Mouse (Mus musculus): ENCODE measurements around the gene Angptl7. TPM values are rescaled to one million over a fixed set of nuclear protein-coding genes. Genes with fewer than 3 reads are reported as not detected.
A peak's percentile ranks its signal among the peaks of the same experiment; 100 is the strongest.

The Angptl7 gene
- polyA plus RNA-seq, 2 experiments = 0.23 to 0.33 TPM

DNA sequence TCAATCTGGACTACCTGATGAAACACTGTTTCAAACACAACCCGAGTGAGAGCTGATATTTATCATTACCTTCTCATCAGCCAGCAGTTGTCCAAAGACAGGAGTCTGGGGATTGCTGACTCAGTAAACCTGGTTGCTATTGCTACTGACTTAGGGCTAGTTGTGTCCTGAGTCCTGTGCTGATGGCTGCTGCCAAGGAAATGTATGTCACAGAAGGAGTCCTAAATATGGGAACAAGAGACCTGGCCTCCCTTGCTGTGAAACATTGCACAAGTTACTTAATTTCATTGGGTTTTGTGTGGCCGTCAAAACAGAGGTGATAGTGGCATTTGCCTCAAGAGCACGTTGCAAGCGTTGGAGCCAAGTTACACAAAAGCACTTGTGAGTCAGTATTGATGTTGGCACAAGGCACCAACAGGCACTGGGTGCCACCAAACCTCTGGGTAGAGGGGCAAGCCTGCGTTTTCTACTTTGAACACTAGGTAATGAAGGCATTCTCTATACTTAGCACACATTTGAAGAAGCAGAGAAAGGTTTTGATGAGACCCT, 44.7 kb downstream of the Angptl7 start:
- no peak overlapping the region for H3K4me3 ChIP-seq (ENCODE audit: insufficient read depth in 1 of 2, low read depth in 2 of 2, low read length in 2 of 2)
- no peaks in the 10 kb centered on the region for H3K27me3 ChIP-seq (ENCODE audit: control insufficient read depth, insufficient read depth, low read length)
- 79% methylated on average over 5 of the region's 5 CpGs for WGBS (ENCODE audit: insufficient replicate concordance)
- no peak overlapping the region for H3K9ac ChIP-seq (replicated peaks)
- DNase-seq (ENCODE audit: low read depth in 3 of 3, low spot score in 3 of 3) = no peak
- no peaks in the 10 kb centered on the region for H3K9me3 ChIP-seq (ENCODE audit: control insufficient read depth, low read length)
- no peak for ATAC-seq (ENCODE audit: insufficient read depth)
- no peak overlapping the region for H3K27ac ChIP-seq
- peaks cover 40% of the 10 kb centered on the region for H3K36me3 ChIP-seq (replicated peaks; ENCODE audit: control insufficient read depth, insufficient read depth, low read depth)
- no peak overlapping the region for H3K4me2 ChIP-seq (ENCODE audit: low read depth)
- TF ChIP-seq EP300 (IDR thresholded peaks at IDR 0.05; ENCODE audit: low read depth) (no peak), CTCF (IDR thresholded peaks at IDR 0.05; ENCODE audit: low read depth) (no peak)
- no peaks in the 10 kb centered on the region for H3K4me1 ChIP-seq (replicated peaks; ENCODE audit: control insufficient read depth in 2 of 2, insufficient read depth in 2 of 2, low read length in 1 of 2)

DNA sequence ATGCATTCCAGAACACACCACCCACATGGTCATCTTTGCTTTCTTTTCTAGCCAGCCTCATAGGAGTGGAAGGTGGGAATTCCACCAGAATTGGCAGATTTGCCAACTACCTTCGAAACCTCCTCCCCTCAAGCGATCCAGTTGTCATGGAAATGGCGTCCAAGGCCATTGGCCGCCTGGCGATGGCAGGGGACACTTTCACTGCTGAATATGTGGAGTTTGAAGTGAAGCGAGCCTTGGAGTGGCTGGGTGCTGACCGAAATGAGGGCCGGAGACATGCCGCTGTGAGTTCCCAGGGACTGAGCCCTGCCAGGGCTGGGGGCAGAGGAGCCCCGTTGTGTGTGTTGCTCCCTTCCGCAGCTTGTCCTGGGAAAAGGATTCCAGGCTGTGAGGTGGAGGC, 46.6 kb downstream of the Angptl7 start:
- Histone ChIP-seq H3K4me2 (ENCODE audit: low read depth) (no peak overlapping the region), H3K9me3 (ENCODE audit: control insufficient read depth, low read length) (no peaks in the 10 kb centered on the region), H3K9ac (replicated peaks) (no peak overlapping the region), H3K27me3 (ENCODE audit: control insufficient read depth, insufficient read depth, low read length) (no peaks in the 10 kb centered on the region), H3K27ac (no peak overlapping the region), H3K36me3 (replicated peaks; ENCODE audit: control insufficient read depth, insufficient read depth, low read depth) (peaks cover 34% of the 10 kb centered on the region), H3K4me3 (ENCODE audit: insufficient read depth in 1 of 2, low read depth in 2 of 2, low read length in 2 of 2) (no peak overlapping the region), H3K4me1 (replicated peaks; ENCODE audit: control insufficient read depth in 2 of 2, insufficient read depth in 2 of 2, low read length in 1 of 2) (peaks cover 5 to 7% of the 10 kb centered on the region in 2 experiments)
- TF ChIP-seq CTCF (IDR thresholded peaks at IDR 0.05; ENCODE audit: low read depth) = no peak
- no peak for TF ChIP-seq EP300 (IDR thresholded peaks at IDR 0.05; ENCODE audit: low read depth)
- ATAC-seq (ENCODE audit: insufficient read depth) (no peak), DNase-seq (ENCODE audit: low read depth in 3 of 3, low spot score in 3 of 3) (no peak)
- 82% methylated on average over 11 of the region's 11 CpGs for WGBS (ENCODE audit: insufficient replicate concordance)

DNA sequence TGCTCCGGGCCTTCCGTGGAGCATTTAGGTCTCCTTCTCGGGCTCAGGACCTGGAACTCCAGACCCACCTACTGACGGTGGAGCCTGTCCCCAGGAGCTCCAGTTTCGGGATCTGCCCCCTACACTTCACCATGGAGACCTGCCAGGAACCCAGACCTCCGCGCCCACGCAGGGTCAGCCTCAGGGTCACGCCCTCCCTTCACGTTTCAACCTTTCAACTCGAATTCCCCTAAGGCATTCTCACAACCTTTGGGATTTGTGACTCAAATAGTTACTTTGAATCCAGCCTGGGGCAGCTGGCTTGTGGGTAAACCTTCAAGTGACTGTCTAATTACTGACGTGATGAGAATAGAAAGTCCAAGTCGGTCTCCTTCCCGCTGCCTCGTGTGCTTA, 51.4 kb downstream of the Angptl7 start:
- peak in 2 of 3 experiments; percentile 16 to 23 for DNase-seq (ENCODE audit: low read depth in 3 of 3, low spot score in 3 of 3)
- H3K4me3 ChIP-seq (ENCODE audit: insufficient read depth in 1 of 2, low read depth in 2 of 2, low read length in 2 of 2) = peak overlapping the region; percentile 87 to 90
- TF ChIP-seq EP300 (IDR thresholded peaks at IDR 0.05; ENCODE audit: low read depth) = no peak
- TF ChIP-seq CTCF (IDR thresholded peaks at IDR 0.05; ENCODE audit: low read depth) = no peak

DNA sequence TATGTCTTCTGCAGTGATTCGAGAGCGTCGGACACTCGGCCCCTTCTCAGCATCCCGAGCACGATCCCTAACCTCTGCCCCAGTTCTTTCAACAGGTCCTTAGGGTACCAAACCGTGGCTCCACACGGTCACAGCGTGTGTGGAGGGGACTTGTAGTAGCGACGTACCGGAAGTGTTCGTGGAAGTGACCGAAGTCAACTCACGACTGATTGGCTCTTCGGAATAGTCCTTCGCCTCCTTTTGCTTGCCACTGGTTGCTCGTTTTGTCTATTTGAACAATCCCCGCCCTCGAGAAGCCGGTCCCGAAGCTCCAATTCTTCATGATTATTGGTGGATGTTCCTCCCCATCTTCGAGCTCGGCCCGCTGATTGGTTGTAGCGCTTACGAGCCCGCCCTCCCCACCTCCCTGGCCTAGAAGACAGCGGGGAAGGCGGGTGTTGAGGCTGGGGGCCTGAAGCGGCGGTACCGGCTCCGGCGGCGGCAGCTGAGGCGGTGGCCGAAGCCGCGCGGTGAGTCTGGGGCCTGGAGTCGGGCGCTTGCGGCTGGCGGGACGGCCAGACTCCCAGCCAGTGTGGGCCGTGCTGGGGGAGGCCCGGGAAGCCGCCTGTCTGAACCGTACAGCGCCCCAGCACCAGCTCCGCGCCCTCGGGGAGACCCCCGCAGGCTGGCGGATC, 51.9 kb downstream of the Angptl7 start, which contains the start of gene Mtor:
Gene Mtor (plus strand): TSS at position 433 of the 674 bp plus-strand sequence.
- H3K36me3 ChIP-seq (replicated peaks; ENCODE audit: control insufficient read depth, insufficient read depth, low read depth) = peaks cover 7% of the 10 kb centered on the region
- peak within 1 kb of the TSS; percentile 87 to 90 for H3K4me3 ChIP-seq (ENCODE audit: insufficient read depth in 1 of 2, low read depth in 2 of 2, low read length in 2 of 2)
- under 1% methylated on average over 56 of the region's 56 CpGs for WGBS (ENCODE audit: insufficient replicate concordance)
- no peaks in the 10 kb centered on the region for H3K9me3 ChIP-seq (ENCODE audit: control insufficient read depth, low read length)
- ATAC-seq (ENCODE audit: insufficient read depth) (peak; percentile 92), DNase-seq (ENCODE audit: low read depth in 3 of 3, low spot score in 3 of 3) (peak; percentile 97 to 98 (median 98))
- H3K27ac ChIP-seq = no peak within 1 kb of the TSS
- TF ChIP-seq EP300 (IDR thresholded peaks at IDR 0.05; ENCODE audit: low read depth) = no peak
- TF ChIP-seq CTCF (IDR thresholded peaks at IDR 0.05; ENCODE audit: low read depth) = no peak
- H3K27me3 ChIP-seq (ENCODE audit: control insufficient read depth, insufficient read depth, low read length) = no peaks in the 10 kb centered on the region
- peak within 1 kb of the TSS; percentile 89 for H3K9ac ChIP-seq (replicated peaks)
- H3K4me2 ChIP-seq (ENCODE audit: low read depth) = peak within 1 kb of the TSS; percentile 74
- H3K4me1 ChIP-seq (replicated peaks; ENCODE audit: control insufficient read depth in 2 of 2, insufficient read depth in 2 of 2, low read length in 1 of 2) = peaks cover 17 to 25% of the 10 kb centered on the region in 2 experiments

More for the DNA sequence above, 51.4 kb downstream of the Angptl7 start:
- H3K9me3 ChIP-seq (ENCODE audit: control insufficient read depth, low read length) = no peaks in the 10 kb centered on the region
- peak; percentile 27 for ATAC-seq (ENCODE audit: insufficient read depth)
- H3K36me3 ChIP-seq (replicated peaks; ENCODE audit: control insufficient read depth, insufficient read depth, low read depth) = peaks cover 12% of the 10 kb centered on the region
- peaks cover 13 to 20% of the 10 kb centered on the region in 2 experiments for H3K4me1 ChIP-seq (replicated peaks; ENCODE audit: control insufficient read depth in 2 of 2, insufficient read depth in 2 of 2, low read length in 1 of 2)
- H3K9ac ChIP-seq (replicated peaks) = peak overlapping the region; percentile 89
- WGBS (ENCODE audit: insufficient replicate concordance) = 0% methylated on average over 15 of the region's 15 CpGs
- no peaks in the 10 kb centered on the region for H3K27me3 ChIP-seq (ENCODE audit: control insufficient read depth, insufficient read depth, low read length)
- peak overlapping the region; percentile 74 for H3K4me2 ChIP-seq (ENCODE audit: low read depth)
- H3K27ac ChIP-seq = no peak overlapping the region

Other genes with a start within 250 kb of the Angptl7 start
- gene Disp3, start 212.5 kb downstream of the Angptl7 start, polyA plus RNA-seq (2012; rRNA removed) = 0.04 TPM in 1 of 2 replicates, not detected in the other
- gene Disp3, start 212.5 kb downstream of the Angptl7 start, polyA plus RNA-seq (2014; fragmentation: Nextera tagmentation; extraction: Ambion mirVana) = not detected in 2 replicates
- gene Ubiad1, start 55.7 kb downstream of the Angptl7 start, polyA plus RNA-seq (2012; rRNA removed) = 6.0 and 6.4 TPM in 2 replicates
- gene Ubiad1, start 55.7 kb downstream of the Angptl7 start, polyA plus RNA-seq (2014; fragmentation: Nextera tagmentation; extraction: Ambion mirVana) = 7.3 and 7.9 TPM in 2 replicates
- gene Mtor, start 51.8 kb downstream of the Angptl7 start, polyA plus RNA-seq (2012; rRNA removed) = 6.0 and 6.1 TPM in 2 replicates
- 9.4 and 11.2 TPM in 2 replicates for gene Mtor, start 51.8 kb downstream of the Angptl7 start, polyA plus RNA-seq (2014; fragmentation: Nextera tagmentation; extraction: Ambion mirVana)
- gene Exosc10, start 58.0 kb upstream of the Angptl7 start, polyA plus RNA-seq (2012; rRNA removed) = 18.2 and 20.1 TPM in 2 replicates
- 36.0 and 36.1 TPM in 2 replicates for gene Exosc10, start 58.0 kb upstream of the Angptl7 start, polyA plus RNA-seq (2014; fragmentation: Nextera tagmentation; extraction: Ambion mirVana)
- gene Srm, start 91.0 kb upstream of the Angptl7 start, polyA plus RNA-seq (2012; rRNA removed) = 86.1 and 102 TPM in 2 replicates
- 129 and 147 TPM in 2 replicates for gene Srm, start 91.0 kb upstream of the Angptl7 start, polyA plus RNA-seq (2014; fragmentation: Nextera tagmentation; extraction: Ambion mirVana)
- 20.6 and 29.5 TPM in 2 replicates for gene Masp2, start 102.1 kb upstream of the Angptl7 start, polyA plus RNA-seq (2012; rRNA removed)
- 28.9 and 31.1 TPM in 2 replicates for gene Masp2, start 102.1 kb upstream of the Angptl7 start, polyA plus RNA-seq (2014; fragmentation: Nextera tagmentation; extraction: Ambion mirVana)
- 247 and 260 TPM in 2 replicates for gene Tardbp, start 126.6 kb upstream of the Angptl7 start, polyA plus RNA-seq (2012; rRNA removed)
- 80.3 and 83.0 TPM in 2 replicates for gene Tardbp, start 126.6 kb upstream of the Angptl7 start, polyA plus RNA-seq (2014; fragmentation: Nextera tagmentation; extraction: Ambion mirVana)
- gene Gm572, start 142.9 kb upstream of the Angptl7 start, polyA plus RNA-seq (2012; rRNA removed) = 0.03 TPM in 1 of 2 replicates, not detected in the other
- not detected in 2 replicates for gene Gm572, start 142.9 kb upstream of the Angptl7 start, polyA plus RNA-seq (2014; fragmentation: Nextera tagmentation; extraction: Ambion mirVana)